Mouse (Mus musculus) urinary bladder, adult 18-20 months (tissue): ENCODE results near the gene Bcorl1.

Experiments used
- DNase-seq, 2 experiments: peaks; one replicate each; pipeline ENCODE4 v3.0.0; 2022; ENCODE audit warnings: low spot score in 2 of 2, mixed read lengths in 2 of 2

The Bcorl1 gene

DNA sequence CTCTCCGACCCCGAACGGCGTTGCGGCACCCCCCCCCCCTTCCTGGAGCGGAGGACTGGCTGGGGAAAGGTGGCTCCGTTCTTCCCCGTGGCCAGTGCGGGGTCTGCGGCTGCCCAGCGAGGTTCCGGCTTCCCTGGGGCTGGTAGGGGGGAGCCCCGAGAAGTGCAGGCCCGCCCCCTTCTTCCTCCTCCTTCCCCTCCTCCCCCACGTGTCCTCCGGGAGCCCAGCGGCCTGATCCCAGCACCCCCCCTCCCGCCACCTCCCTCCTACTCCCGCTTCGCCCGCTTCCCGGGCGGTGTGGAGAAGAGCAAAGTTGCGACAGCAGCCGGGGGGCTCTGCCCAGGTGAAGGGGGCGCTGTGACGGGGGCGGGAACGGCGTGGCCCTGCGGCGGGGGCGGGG, at the start of gene Bcorl1:
Bcorl1 (plus strand) TSS at position 218 of the 400 bp plus-strand sequence.
- DNase-seq, result peak; percentile 34 to 40

DNA sequence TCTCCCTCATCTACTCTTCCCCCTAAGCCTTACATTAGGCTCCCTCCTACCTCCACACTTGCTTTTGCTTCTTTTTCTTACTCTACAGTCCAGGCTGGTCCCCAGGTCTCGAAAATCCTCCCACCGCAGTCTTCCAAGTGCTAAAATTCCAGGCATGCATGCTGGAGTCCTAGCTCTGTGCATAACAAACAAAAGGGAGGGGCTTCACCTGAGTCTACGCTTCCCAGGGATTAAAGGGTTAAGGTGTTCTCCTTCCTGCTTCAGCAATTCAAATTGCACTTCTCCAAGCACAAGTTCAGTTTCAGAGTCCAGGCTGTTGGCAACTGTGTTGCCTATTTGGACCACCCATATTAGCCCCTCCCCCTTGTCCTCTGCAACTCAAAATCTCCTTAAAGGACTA, 49.7 kb upstream of the Bcorl1 start:
- DNase-seq, result no peak

DNA sequence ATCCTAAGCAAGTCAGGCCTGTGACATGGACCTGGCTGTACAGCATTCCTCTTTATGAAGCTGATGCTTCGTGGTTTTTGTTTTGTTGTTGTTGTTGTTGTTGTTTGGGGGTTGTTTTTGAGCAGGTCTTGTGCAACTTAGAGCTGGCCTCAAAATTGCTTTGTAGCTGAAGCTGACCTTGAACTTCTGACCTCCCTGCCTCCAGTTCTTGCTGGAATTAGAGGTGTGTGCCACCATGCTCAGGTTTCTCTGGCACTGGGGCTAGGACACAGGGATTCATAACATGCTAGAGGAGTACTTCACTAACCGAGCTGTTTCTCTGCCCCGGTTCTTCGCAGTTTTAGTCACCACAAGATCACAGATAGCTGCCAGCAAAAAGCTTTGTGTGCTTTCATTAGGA, 35.8 kb upstream of the Bcorl1 start:
- DNase-seq, result no peak

DNA sequence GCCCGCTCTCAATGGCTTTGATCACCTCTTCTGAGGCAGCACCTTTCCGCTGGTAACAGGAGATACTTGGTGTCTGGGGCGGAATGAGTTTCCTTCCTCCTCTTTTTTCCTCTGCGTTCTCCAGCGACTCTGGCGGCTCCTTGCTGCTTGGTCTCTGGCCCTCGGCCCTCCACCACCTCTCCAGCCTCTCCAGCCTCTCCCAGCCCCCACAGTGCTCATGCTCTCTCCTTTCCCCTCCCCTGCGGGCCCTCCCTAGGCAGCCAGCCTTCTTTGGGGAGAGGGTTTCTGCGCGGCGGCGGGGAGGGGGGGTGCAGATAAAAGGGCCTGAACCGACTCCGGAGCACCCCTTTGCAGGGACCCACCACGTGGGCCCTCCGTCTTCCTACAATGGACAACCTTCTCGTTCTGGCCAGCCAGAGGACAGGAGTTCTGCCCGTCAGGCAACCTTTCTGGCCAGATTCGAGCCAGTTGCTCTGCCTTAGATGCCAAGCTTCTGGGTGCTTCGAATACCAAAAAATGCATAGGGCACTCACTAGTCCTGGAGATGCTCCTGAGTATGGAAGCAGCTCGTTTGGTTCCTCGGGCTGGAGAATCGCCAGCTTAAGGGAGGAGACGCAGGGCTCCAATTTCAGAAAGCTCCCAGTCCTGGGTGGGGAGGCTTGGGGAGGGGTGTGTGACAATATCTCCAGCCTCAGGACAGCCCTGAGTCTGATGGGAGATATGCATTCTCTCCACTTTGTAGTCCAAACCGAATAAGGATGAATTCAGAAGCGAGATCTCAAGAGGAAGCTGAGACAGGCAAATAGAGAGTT, 30.2 kb upstream of the Bcorl1 start:
- DNase-seq, result no peak

DNA sequence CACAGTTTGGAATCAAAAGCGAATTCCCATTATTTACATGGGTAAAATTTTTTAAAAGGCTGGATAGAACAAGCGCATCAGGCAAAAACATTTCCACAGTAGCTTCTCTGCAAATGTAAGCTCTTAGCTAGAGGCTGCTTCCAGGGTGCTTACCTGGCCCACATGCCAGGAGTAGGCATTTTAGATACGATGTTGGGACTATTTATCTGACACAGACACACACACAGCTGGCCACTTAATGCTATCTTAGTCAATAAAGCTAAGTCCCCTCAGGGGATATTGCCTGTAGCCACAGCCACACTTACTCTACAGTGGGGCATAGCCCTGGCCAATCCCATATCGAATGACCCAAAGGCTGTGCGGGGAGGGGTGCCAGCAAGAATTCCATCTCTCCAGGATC, 29.4 kb upstream of the Bcorl1 start:
- DNase-seq, result no peak

DNA sequence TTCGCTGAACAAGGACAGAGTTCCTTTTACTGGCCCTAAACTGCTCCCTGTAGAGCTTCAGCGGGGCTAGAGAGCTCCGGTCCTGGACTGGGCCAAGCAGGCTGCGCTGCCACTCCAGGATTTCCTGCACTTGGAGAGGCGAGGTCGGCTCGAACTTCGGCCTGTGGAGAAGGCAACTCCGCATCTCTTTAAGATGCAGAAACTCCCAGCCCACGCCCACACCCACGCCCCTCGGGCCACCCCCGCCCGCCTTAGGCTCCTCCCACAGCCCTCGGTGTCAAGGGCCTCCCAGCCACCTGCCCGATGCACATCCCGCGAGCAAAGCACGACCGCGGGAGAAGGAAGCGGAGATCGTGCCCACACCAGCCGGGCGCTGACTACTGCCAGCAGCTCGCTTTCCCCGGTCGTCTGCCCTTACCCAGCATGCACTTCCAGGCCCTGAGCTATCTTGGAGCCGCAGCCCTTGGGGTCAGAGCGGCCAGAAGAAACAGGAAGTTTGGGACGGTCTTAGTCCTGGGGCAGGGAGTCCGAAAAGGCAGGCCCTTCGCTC, 26.6 kb upstream of the Bcorl1 start:
- peak; percentile 78 to 79 for DNase-seq

DNA sequence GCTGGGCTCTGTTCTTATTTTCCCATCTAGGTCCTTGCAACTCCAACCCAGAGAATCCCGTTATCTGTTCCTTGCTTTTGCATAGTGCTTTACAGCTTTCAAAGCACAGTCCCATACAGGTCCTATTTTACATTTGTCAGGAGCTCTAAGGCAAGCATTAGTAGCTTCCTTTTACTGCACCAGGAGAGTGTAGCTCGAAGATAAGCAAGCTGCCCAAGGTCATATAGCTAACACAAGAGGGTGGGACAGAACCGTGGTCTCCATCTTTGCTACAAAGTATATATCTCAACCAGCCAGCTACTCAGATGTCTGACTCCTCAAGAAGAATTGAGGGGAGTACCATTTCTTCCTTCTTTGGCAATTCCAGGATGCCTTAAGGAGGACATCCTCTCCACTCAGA, 23.7 kb upstream of the Bcorl1 start:
- no peak for DNase-seq

DNA sequence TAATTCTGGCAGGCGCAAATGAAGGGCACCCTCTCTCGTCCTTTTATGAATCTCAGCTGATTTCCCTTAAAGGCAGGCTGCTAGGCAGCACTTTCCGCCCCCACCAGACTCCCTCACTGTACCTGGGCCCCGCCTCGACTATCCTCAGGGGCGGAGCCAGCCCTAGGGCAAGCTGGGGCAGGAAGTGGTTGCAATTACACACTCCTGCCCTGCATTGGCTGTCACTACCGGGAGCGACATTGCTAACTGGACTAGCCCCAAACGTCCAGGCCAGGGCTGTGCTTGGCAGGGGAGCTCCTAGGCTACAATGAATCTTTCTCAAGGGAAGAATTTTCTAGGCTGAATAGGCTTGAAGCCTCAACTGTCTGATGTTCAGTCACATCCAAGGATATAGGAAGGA, 23.0 kb upstream of the Bcorl1 start:
- peak in 1 of 2 experiments; percentile 23 for DNase-seq

DNA sequence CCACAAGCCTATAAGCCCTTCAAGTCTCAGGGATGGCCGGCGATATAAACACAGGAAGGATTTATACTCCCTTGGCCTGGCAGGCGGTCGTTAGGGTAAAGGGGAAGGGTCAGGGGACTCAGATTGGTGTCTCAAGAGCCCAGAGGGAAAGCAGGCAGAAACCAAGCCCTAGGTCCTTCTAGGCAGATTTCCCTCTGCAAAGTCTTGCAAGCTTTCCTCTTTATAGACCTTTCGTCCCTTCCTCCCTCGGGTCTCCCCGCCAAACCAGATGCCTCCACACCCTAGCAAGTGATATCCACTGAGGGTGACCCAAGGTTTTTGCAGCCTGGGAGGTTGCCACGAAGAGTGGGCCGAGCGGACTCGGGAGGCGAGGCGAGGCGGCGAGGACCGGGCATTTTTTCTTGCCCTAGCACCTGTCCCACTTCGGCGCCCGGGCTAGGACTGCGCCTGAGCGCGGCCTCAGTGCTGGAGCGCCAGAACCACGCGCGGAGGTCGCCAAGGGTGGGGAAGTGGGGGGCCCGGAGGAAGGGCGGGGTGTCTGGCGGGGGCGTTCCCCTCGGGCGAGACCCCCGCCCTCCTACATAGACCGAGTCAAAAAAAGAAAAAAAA, 613 bp upstream of the Bcorl1 start:
- peak in 1 of 2 experiments; percentile 12 for DNase-seq

DNA sequence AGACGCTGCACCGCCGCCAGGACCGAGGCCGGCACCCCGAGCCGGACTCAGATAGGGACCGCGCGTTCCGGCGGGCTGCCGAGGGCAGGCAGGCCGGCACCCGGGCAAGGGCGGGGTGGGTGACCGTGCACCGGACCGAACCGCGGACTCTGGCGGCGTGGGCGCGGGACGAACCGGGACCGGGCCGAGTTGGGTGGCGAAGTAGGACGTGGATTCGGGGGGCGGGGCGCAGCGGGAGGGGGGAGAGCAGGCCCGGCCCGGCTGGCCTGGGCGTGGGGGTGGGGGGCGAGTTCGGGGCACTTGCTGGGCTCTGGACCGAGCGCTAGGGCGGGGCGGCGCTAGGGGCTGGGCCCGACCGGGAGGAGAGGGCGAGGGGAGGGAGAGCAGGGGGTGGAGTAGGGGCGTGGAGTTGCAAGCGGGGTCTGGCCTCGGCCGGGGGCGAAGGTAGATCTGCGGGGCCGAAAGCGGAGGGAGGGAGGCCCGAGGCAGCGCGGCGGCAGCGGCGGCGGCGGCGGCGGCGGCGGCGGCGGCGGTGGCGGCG, 533 bp downstream of the Bcorl1 start:
- DNase-seq, result peak in 1 of 2 experiments; percentile 41

DNA sequence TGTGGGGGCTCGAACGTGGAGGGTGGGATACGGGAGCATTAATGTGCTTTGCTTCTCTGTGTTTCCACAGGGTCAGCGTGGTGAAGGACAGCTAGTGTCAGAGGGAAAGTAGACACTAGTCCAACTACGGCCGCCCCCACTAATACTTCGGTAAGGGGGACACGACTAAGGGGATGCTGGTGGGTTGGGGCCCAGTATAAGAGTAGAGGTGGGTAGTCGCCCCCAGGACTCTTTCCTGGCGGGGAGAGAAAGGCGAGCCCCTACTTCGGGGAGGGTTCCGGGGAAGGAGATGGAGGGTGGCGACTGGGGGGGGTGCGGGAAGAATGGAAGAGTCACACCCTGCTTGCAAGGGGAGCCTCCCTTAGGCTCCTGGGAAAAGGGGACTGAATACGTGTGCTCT, 1.6 kb downstream of the Bcorl1 start:
- peak in 1 of 2 experiments; percentile 3 for DNase-seq

DNA sequence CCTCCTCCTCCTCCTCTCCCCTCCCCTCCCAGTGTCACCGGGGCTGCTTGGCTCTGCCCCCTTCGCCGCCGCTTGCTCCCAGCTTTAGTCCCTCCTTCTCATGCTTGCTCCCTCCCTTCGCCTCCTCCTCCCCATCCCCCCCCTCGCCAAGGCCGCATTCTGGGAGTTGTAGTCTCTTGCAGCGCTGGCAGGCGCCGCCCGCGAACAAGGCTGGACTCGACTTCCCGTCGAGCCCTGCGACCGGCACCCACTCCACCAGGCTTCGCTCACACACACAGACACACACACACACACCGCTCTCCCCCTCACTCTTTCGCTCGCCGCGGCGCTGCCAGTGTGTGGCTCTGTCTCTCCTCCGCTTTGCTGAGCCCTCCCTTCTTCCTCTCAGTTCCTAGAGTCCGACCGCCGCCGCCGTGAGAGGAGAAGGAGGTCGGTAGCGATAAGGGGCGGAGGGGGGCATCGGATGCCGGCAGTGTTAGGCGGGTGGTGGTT, 2.3 kb downstream of the Bcorl1 start:
- DNase-seq, result peak; percentile 38 to 81

DNA sequence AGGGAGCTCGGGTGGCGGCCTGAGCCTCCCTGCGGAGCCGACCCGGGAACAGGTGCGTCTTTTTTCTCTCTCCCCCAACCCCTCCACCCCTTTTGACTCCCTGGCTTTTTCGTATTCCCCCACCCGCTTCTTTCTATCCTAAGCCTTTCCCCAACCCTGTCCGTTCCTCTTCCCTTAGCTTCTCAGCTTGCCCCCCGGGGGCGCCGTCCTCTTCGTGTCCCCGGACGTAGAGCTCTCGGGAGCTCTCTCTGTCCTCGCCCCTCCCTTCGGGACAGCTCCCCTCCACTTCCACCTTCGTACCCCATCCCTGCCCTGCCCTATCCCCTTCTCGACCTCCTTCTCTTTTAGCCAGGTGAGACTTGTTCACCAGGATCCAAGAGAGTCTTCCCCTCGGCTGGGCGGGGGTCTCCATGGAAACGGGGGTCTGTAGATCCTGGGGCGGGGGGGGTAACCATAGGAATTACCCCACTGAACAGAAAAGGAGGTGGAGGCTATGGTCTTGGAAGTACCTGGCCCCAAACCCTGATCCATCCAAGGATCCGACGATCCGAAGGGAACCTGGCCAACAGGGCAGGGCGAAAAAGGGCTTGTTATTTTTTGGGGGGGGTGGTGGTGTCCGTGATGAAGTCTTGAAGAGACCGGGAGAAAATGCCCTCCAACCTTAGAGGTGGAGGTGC, 2.9 kb downstream of the Bcorl1 start:
- DNase-seq, result no peak

DNA sequence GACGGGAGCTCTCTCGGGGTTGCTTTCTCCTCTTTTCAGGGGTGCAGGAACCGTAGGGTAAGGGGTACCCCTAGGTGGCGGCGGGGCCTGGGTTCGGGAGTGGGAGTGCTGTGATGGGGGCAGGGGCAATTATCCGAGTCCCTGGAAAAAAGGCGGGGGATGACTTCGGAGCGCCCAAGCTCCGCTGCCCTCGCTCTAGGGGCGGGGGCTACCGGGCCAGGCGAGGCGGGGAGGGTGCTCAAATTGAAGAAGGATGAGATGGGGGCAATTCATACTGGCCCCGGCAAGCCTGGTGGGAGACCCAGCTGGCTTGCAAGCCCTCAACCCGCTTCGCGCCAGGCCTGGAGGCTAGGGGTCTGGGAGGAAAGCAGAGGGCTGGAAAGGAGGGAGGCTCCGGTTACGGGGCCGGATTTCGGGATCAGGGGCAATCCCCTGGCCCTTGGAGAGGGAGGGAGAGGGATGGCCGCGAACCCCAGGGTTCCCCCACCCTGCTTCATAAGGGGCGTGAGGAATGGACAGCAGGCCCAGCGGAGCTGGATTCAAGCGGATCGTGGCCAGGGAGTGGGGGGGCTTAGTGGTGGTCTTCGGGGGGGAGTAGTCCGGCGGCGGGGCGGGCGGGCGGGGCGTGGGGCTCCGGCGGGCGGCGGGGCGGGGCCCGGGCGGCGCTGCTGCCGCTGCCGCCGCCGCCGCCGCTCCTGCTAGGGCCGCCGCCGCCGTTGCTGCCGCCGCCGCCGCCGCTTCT, 3.7 kb downstream of the Bcorl1 start:
- DNase-seq, result peak in 1 of 2 experiments; percentile 12

DNA sequence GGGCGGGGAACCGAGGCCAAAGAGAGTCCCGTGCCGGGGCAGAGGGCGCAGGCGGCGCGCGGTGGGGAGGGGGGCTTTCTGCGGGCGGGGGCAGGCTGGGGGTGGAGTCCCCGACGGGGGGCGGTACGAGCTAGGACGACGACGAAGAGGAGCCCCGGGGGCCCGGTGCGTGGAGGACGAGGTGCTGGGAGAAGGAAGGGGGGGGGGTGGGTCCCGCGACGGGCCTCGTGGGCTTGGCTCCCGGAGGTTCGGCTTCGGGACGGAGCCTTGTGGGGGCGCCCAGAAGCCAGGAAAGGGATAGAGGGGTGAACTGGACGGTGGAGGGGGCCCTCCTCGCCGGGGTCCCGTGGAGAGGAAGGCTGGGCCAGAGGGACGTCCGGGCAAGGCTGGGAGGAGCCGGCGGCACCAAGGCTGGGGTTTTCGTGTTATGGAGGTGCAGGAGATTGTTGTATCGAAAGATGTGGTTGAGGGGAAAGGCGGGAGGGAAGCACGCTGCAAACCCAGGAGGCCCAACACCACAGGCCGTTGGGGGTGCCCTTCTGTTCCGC, 4.3 kb downstream of the Bcorl1 start:
- peak in 1 of 2 experiments; percentile 14 for DNase-seq

DNA sequence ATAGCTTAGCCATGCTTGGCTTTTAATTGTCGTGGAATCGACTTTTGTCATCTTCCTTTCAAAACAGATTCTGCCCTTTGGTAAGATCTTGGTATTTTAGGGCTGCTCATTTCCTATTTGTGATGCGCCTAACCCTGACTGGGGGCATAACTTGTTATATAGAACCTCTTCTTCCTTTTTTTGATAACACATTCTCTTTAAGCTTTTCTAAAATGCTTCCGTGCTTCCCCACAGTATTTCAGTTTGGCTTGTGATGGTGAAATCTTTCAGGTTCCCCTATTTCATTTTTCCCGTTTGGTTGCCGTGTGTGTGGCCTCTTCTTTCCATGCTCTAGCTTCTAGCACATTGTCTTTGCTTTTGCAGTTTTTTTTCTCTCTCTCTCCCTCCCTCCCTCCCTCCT, 14.2 kb downstream of the Bcorl1 start:
- DNase-seq, result no peak

DNA sequence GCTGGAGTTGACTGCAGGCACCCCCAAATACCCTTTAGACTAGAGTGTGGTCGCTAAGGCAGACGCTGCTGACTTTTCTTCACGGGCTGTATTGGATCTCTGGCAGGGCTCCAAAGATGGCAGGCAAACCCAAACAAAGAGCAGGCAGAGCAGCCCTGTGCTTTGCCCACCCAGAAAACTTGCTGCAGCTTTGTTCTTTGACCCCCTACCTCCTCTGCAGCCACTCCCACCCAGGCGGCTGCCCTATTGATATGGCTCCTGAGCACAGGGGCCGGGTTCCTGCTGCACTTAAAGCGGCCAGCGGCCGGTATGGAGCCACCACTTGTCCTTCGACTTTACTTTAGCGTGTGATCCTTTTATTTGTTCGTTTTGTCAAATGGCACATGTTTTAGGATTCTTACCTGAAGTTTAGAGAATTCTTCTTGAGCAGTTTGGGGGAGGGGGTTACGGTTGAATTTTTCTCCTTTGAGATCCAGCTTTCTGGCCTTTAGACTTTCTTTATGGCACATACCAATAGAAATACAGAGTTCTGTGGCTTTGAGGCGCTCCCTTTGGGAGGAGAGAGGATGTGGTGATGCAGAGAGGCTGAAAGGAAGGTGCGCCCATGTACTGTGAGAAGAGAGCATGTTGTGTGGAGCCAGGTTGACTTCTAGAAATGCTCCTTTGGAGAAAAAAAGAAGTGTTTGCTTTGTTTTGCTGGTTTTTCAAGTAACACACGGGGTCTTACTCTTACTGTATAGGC, 24.8 kb downstream of the Bcorl1 start:
- no peak for DNase-seq

DNA sequence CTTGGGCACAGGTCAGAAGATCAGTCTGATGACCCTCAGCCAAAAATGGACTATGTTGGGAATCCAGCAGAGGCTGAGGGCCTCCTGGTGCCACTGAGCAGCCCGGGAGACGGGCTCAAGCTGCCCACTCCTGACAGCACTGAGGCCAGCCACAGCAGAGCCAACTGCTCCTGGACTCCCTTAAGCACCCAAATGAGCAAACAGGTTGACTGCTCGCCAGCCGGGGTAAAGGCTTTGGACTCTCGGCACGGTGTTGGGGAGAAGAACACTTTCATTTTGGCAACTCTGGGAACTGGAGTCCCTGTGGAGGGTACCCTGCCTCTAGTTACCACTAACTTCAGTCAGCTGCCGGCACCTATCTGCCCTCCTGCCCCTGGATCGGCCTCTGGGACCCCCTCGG, 26.7 kb downstream of the Bcorl1 start:
- no peak for DNase-seq

DNA sequence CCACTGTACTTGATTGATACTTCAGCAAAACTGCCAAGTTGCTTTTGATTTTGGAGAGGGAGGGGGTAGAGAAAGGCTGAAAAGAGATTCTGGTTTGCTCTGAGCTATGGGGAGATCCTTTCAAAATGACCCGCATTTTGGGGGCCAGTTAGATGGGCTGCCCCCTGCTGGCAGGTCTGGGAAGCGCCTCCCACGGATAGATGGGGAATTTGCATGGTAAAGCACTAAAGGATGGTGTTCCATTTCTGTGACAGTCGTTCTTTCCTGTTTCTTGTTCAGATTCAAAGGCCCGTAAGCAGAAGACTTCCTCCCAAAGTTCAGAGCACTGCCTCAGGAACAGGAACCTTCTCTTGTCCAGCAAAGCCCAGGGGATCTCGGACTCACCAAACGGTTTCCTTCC, 42.5 kb downstream of the Bcorl1 start:
- peak in 1 of 2 experiments; percentile 23 for DNase-seq

DNA sequence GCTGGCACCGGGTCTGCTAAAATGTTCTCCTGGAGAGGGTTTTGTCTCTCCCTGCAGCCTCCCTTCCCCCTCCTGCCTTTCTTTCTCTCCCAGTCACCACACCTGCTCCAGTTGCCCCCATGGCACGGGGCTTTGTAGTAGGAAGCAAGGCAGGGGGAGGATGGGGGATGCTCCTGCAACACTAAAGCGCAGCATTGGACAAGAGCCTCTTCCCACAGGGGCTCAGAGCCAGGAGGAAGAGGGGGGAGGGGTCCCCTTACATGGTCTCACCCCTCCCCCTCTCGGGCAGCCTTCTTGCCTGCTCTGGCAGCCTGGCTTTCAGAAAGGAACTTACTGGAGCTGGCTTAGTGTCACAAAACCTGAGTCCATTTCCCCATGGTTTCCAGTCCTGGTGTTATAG, 44.8 kb downstream of the Bcorl1 start:
- DNase-seq, result no peak
